Mouse (Mus musculus) MEL (cell line): ENCODE results near the gene Rap1gds1.

Source experiments
- CTCF ChIP-seq, 3 experiments: IDR thresholded peaks in 2 of 3; conservative IDR thresholded peaks in 1 of 3; 2 replicates each; pipeline ENCODE4 v1.5.1; 2011 to 2012; ENCODE audit warnings: low read length in 3 of 3, low read depth in 2 of 3, mild to moderate bottlenecking in 2 of 3, improper control_type of control experiment in 1 of 3, inconsistent platforms in 1 of 3, mixed read lengths in 1 of 3, moderate library complexity in 1 of 3; ENCODE audit not compliant: control insufficient read depth in 1 of 3, insufficient read depth in 1 of 3, poor library complexity in 1 of 3, severe bottlenecking in 1 of 3
- EP300 ChIP-seq, 2 experiments: IDR thresholded peaks; 2 replicates each; pipeline ENCODE4 v1.6.1; 2011; ENCODE audit warnings: improper control_type of control experiment in 2 of 2, low read length in 2 of 2, low read depth in 1 of 2, mild to moderate bottlenecking in 1 of 2
- GATA1 ChIP-seq: IDR thresholded peaks from 2 replicates; pipeline ENCODE4 v1.6.1; 2011; ENCODE audit warnings: low read depth, low read length, improper control_type of control experiment
- MAX ChIP-seq: IDR thresholded peaks from 2 replicates; pipeline ENCODE4 v1.6.1; 2011; ENCODE audit warnings: low read length, improper control_type of control experiment
- MXI1 ChIP-seq: IDR thresholded peaks from 2 replicates; pipeline ENCODE4 v1.6.1; 2011; ENCODE audit warnings: mild to moderate bottlenecking, low read depth, low read length, improper control_type of control experiment
- MYB ChIP-seq: IDR thresholded peaks from 2 replicates; pipeline ENCODE4 v1.6.1; 2011; ENCODE audit warnings: mild to moderate bottlenecking, low read depth, low read length, improper control_type of control experiment
- POLR2A ChIP-seq, 2 experiments: IDR thresholded peaks; 2 replicates each; pipeline ENCODE4 v1.6.1; 2011 to 2012; ENCODE audit warnings: low read length in 2 of 2, mild to moderate bottlenecking in 2 of 2, control low read depth in 1 of 2, improper control_type of control experiment in 1 of 2, low read depth in 1 of 2, moderate library complexity in 1 of 2; ENCODE audit not compliant: control insufficient read depth in 1 of 2, insufficient read depth in 1 of 2, poor library complexity in 1 of 2
- SMC3 ChIP-seq: IDR thresholded peaks from 2 replicates; pipeline ENCODE4 v1.6.1; 2011; ENCODE audit warnings: low read depth, low read length, improper control_type of control experiment
- TAL1 ChIP-seq: IDR thresholded peaks from 2 replicates; pipeline ENCODE4 v1.6.1; 2012; ENCODE audit warnings: mild to moderate bottlenecking, inconsistent platforms, low read length, moderate library complexity, mixed read lengths
- TCF12 ChIP-seq: IDR thresholded peaks from 2 replicates; pipeline ENCODE4 v1.6.1; 2014; ENCODE audit warnings: low read depth, mild to moderate bottlenecking, inconsistent platforms, low read length, improper control_type of control experiment, moderate library complexity
- USF1 ChIP-seq: IDR thresholded peaks from 2 replicates; pipeline ENCODE4 v1.6.1; 2014; ENCODE audit warnings: low read depth, mild to moderate bottlenecking, inconsistent platforms, low read length, improper control_type of control experiment, moderate library complexity
- ZNF384 ChIP-seq: IDR thresholded peaks from 2 replicates; pipeline ENCODE4 v1.6.1; 2012; ENCODE audit warnings: low read depth, mild to moderate bottlenecking, inconsistent platforms, low read length, improper control_type of control experiment

DNA sequence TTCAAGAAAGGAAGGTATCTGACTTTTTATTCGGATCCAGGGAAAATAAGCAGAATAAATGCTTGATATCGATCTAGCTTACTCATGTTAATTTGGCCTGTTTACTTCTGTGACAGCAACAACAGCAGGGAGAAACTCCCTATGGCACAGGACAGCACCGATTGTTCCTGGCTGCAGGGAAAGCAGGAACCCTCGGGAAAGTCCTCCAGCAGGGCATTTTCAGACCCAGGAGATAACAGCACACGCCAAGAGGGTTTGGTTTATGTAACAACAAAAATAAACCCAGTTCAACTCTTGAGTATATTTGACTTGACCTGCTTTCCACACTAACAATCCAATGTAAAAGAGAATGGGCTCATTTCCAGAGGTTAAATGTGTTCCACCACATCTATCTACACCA, 81.5 kb downstream of the Rap1gds1 start:
- no peak for TF ChIP-seq CTCF (IDR thresholded peaks at IDR 0.05 in 2 of 3, conservative IDR thresholded peaks at IDR 0.05 in 1 of 3; ENCODE audit: control insufficient read depth in 1 of 3, insufficient read depth in 1 of 3, low read depth in 2 of 3, low read length in 3 of 3, poor library complexity in 1 of 3, severe bottlenecking in 1 of 3)
- TF ChIP-seq MYB, result no peak
- no peak for TF ChIP-seq POLR2A (IDR thresholded peaks at IDR 0.05; ENCODE audit: control insufficient read depth in 1 of 2, insufficient read depth in 1 of 2, low read depth in 1 of 2, low read length in 2 of 2, poor library complexity in 1 of 2)
- TF ChIP-seq GATA1, result no peak
- no peak for TF ChIP-seq ZNF384
- no peak for TF ChIP-seq TAL1
- no peak for TF ChIP-seq SMC3
- no peak for TF ChIP-seq MXI1
- TF ChIP-seq USF1, result no peak
- no peak for TF ChIP-seq TCF12
- no peak for TF ChIP-seq EP300 (IDR thresholded peaks at IDR 0.05; ENCODE audit: low read depth in 1 of 2, low read length in 2 of 2)
- no peak for TF ChIP-seq MAX
